Mouse (Mus musculus) retina, embryonic 14.5 days (tissue): ENCODE data around the gene Wwp2.

Experiments used
- DNase-seq: peaks from one replicate; pipeline ENCODE4 v3.0.0-alpha.2; 2015; ENCODE audit warnings: low spot score

Wwp2 gene

GRCm38 (mm10) chr8:107435962-107436831 is at the start of gene Wwp2:
Gene Wwp2 (plus strand): TSS chr8:107436365.
- DNase-seq, result peak; percentile 79

- DNase-seq, result peak; percentile 78
Measured at GRCm38 (mm10) chr8:107386642-107387041, 49.5 kb upstream of the Wwp2 start.

GRCm38 (mm10) chr8:107387861-107388260 is 48.3 kb upstream of the Wwp2 start:
- DNase-seq, result peak; percentile 55

- no peak for DNase-seq
Measured at GRCm38 (mm10) chr8:107389557-107389956, 46.6 kb upstream of the Wwp2 start.

- DNase-seq, result no peak
Measured at GRCm38 (mm10) chr8:107390476-107391135, 45.6 kb upstream of the Wwp2 start.

- no peak for DNase-seq
Measured at GRCm38 (mm10) chr8:107391136-107391516, 45.0 kb upstream of the Wwp2 start.

GRCm38 (mm10) chr8:107395397-107395796 is 40.8 kb upstream of the Wwp2 start:
- no peak for DNase-seq

GRCm38 (mm10) chr8:107396106-107396670 is 40.0 kb upstream of the Wwp2 start:
- no peak for DNase-seq

GRCm38 (mm10) chr8:107397665-107398064 is 38.5 kb upstream of the Wwp2 start:
- DNase-seq, result no peak

GRCm38 (mm10) chr8:107399495-107399894 is 36.7 kb upstream of the Wwp2 start:
- DNase-seq, result no peak

- no peak for DNase-seq
Measured at GRCm38 (mm10) chr8:107401866-107402265, 34.3 kb upstream of the Wwp2 start.

GRCm38 (mm10) chr8:107403038-107403781 is 33.0 kb upstream of the Wwp2 start, which contains the start of gene Nqo1:
Gene Nqo1 (minus strand): TSS chr8:107403206.
- DNase-seq, result peak; percentile 81

GRCm38 (mm10) chr8:107404057-107404456 is 32.1 kb upstream of the Wwp2 start:
- no peak for DNase-seq

- DNase-seq, result no peak
Measured at GRCm38 (mm10) chr8:107405935-107406334, 30.2 kb upstream of the Wwp2 start.

- peak; percentile 75 for DNase-seq
Measured at GRCm38 (mm10) chr8:107411391-107411790, 24.8 kb upstream of the Wwp2 start.

GRCm38 (mm10) chr8:107412552-107412951 is 23.6 kb upstream of the Wwp2 start:
- DNase-seq, result no peak

GRCm38 (mm10) chr8:107413881-107414280 is 22.3 kb upstream of the Wwp2 start:
- no peak for DNase-seq

GRCm38 (mm10) chr8:107417001-107417400 is 19.2 kb upstream of the Wwp2 start:
- DNase-seq, result no peak

- no peak for DNase-seq
Measured at GRCm38 (mm10) chr8:107424176-107424575, 12.0 kb upstream of the Wwp2 start.

- DNase-seq, result peak; percentile 99
Measured at GRCm38 (mm10) chr8:107424597-107425229, 11.5 kb upstream of the Wwp2 start, which contains the start of gene Nob1. Gene Nob1 (minus strand): TSS chr8:107425051.

- no peak for DNase-seq
Measured at GRCm38 (mm10) chr8:107425230-107425597, 11.0 kb upstream of the Wwp2 start.

GRCm38 (mm10) chr8:107430821-107431220 is 5.3 kb upstream of the Wwp2 start:
- DNase-seq, result no peak
